Mouse (Mus musculus): ENCODE data around the gene Gm4792. TPM values are rescaled to one million over a fixed set of nuclear protein-coding genes. Genes with fewer than 3 reads are reported as not detected.
A peak's percentile ranks its signal among the peaks of the same experiment; 100 is the strongest.

Gene Gm4792
- polyA plus RNA-seq, 1 experiment from 2014 or later = not detected

DNA sequence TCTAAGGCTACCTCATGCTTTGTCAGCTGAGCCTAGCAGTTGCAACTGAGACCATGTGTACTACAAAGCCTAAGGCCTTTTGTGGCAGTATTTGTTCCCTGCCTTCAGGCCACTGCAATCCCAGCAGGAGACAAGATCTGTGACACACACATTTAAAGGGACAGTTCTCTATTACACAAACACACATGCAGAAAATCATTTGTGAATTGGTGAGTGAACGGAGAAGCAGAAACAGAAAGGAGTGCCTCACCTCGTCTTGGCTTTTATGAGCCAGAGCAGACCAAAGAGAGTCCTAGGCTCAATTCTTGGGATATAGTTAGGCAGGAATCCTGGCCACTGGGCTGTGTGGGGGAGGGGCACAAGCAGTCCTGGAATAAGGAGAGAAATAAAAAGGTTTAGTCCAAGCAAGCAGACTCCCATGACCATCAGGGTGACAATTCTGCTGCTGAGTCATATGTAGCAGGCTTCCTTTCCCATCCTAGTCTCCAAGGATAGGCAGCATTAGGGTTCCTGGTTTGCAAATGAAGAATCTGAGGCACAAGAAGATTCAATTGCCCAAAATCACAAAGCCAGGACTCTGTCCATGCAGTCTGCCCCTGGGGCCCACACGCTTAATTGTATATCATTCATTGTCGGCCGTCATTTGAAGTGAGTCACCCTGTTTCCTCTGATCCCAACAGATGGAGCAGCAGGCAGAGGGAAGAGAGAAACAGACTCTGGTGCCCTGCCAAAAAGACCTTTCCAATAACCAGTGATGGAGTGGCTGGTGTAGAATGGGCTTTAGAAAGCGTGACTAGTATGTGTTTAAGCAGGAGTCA is 3.4 kb downstream of the Gm4792 start:
- peaks cover 3% of the 10 kb centered on the region; the same call in 1 of the 2 replicates for H3K4me1 ChIP-seq (ENCODE audit: control insufficient read depth, insufficient read depth, low read length)
- 38% methylated on average over 6 of the region's 6 CpGs for WGBS
- H3K27me3 ChIP-seq (ENCODE audit: control insufficient read depth, insufficient read depth, low read length) = no peaks in the 10 kb centered on the region
- no peak for ATAC-seq (ENCODE audit: insufficient number of reproducible peaks, low FRiP score, low TSS enrichment, low read depth)
- H3K4me3 ChIP-seq (ENCODE audit: low read depth, low read length) = no peak overlapping the region
- DNase-seq (ENCODE audit: low spot score) = peak; percentile 44
- no peaks in the 10 kb centered on the region for H3K36me3 ChIP-seq (ENCODE audit: control insufficient read depth, insufficient read depth, low read length)
- no peak overlapping the region for H3K27ac ChIP-seq (replicated peaks; ENCODE audit: low read depth, low read length)
- no peak overlapping the region for H3K9ac ChIP-seq (ENCODE audit: low read length)
- H3K4me2 ChIP-seq (ENCODE audit: low read depth, severe bottlenecking) = no peak overlapping the region
- no peaks in the 10 kb centered on the region for H3K9me3 ChIP-seq (ENCODE audit: control insufficient read depth, low read length)

DNA sequence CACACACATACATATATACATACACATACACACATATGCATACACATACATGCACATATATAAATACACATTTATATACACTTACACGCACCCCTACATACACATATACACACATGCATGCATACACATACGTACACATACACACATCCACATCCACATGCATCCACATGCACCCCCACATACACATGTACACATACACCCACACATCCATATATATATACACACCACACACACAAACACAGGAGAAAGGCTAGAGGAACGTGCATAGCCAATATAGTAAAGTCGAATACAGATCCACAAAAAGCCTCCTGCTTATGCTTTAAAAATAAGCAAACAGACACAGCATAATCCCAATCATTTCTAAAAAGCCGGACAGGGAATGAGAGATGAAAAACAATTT is 4.1 kb downstream of the Gm4792 start:
- no peak for ATAC-seq (ENCODE audit: insufficient number of reproducible peaks, low FRiP score, low TSS enrichment, low read depth)
- Histone ChIP-seq H3K4me2 (ENCODE audit: low read depth, severe bottlenecking) (no peak overlapping the region), H3K27me3 (ENCODE audit: control insufficient read depth, insufficient read depth, low read length) (no peaks in the 10 kb centered on the region), H3K36me3 (ENCODE audit: control insufficient read depth, insufficient read depth, low read length) (no peaks in the 10 kb centered on the region), H3K4me3 (ENCODE audit: low read depth, low read length) (no peak overlapping the region), H3K4me1 (ENCODE audit: control insufficient read depth, insufficient read depth, low read length) (peaks cover 3% of the 10 kb centered on the region; the same call in 1 of the 2 replicates), H3K9me3 (ENCODE audit: control insufficient read depth, low read length) (no peaks in the 10 kb centered on the region), H3K27ac (replicated peaks; ENCODE audit: low read depth, low read length) (no peak overlapping the region), H3K9ac (ENCODE audit: low read length) (no peak overlapping the region)
- DNase-seq (ENCODE audit: low spot score) = no peak
- WGBS = 92% methylated on average over 5 of the region's 5 CpGs

- Histone ChIP-seq H3K4me2 (ENCODE audit: low read depth, severe bottlenecking) (no peak overlapping the region), H3K36me3 (ENCODE audit: control insufficient read depth, insufficient read depth, low read length) (no peaks in the 10 kb centered on the region), H3K4me3 (ENCODE audit: low read depth, low read length) (no peak overlapping the region), H3K4me1 (ENCODE audit: control insufficient read depth, insufficient read depth, low read length) (no peaks in the 10 kb centered on the region), H3K9me3 (ENCODE audit: control insufficient read depth, low read length) (no peaks in the 10 kb centered on the region), H3K27ac (replicated peaks; ENCODE audit: low read depth, low read length) (no peak overlapping the region), H3K27me3 (ENCODE audit: control insufficient read depth, insufficient read depth, low read length) (no peaks in the 10 kb centered on the region), H3K9ac (ENCODE audit: low read length) (no peak overlapping the region)
- no peak for DNase-seq (ENCODE audit: low spot score)
- 91% methylated on average over 7 of the region's 7 CpGs for WGBS
- ATAC-seq (ENCODE audit: insufficient number of reproducible peaks, low FRiP score, low TSS enrichment, low read depth) = no peak
These were observed 15.7 kb downstream of the Gm4792 start for GRCm38 (mm10) chr10:94282797-94283196.

GRCm38 (mm10) chr10:94282179-94282578 is 16.3 kb downstream of the Gm4792 start:
- no peak for DNase-seq (ENCODE audit: low spot score)
- H3K4me3 ChIP-seq (ENCODE audit: low read depth, low read length) = no peak overlapping the region
- no peaks in the 10 kb centered on the region for H3K9me3 ChIP-seq (ENCODE audit: control insufficient read depth, low read length)
- no peak for ATAC-seq (ENCODE audit: insufficient number of reproducible peaks, low FRiP score, low TSS enrichment, low read depth)
- 83% methylated on average over 8 of the region's 8 CpGs for WGBS
- H3K9ac ChIP-seq (ENCODE audit: low read length) = no peak overlapping the region
- no peaks in the 10 kb centered on the region for H3K4me1 ChIP-seq (ENCODE audit: control insufficient read depth, insufficient read depth, low read length)
- no peaks in the 10 kb centered on the region for H3K27me3 ChIP-seq (ENCODE audit: control insufficient read depth, insufficient read depth, low read length)
- H3K27ac ChIP-seq (replicated peaks; ENCODE audit: low read depth, low read length) = no peak overlapping the region
- H3K4me2 ChIP-seq (ENCODE audit: low read depth, severe bottlenecking) = no peak overlapping the region
- H3K36me3 ChIP-seq (ENCODE audit: control insufficient read depth, insufficient read depth, low read length) = no peaks in the 10 kb centered on the region

DNA sequence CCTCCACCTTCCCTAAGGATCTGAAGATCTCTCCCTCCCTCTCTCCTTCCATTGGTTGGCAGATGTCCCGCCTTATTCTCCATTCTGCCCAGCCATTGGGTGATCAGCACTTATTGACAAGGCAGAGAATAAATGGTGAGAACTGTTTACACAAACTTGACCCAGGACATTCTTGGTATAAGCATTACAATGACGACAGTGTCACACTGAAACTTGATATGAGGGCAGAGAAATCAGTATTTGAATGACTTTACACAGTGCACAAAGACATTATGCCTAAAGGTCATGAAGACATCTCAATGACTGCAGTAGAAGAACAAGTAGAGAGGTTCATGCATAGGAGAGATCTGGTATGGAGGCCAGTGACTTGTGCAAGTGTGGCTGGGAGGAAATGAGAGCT is 22.0 kb downstream of the Gm4792 start:
- Histone ChIP-seq H3K9me3 (ENCODE audit: control insufficient read depth, low read length) (no peaks in the 10 kb centered on the region), H3K27ac (replicated peaks; ENCODE audit: low read depth, low read length) (no peak overlapping the region), H3K27me3 (ENCODE audit: control insufficient read depth, insufficient read depth, low read length) (no peaks in the 10 kb centered on the region), H3K4me1 (ENCODE audit: control insufficient read depth, insufficient read depth, low read length) (no peaks in the 10 kb centered on the region), H3K4me2 (ENCODE audit: low read depth, severe bottlenecking) (no peak overlapping the region), H3K36me3 (ENCODE audit: control insufficient read depth, insufficient read depth, low read length) (no peaks in the 10 kb centered on the region), H3K4me3 (ENCODE audit: low read depth, low read length) (no peak overlapping the region), H3K9ac (ENCODE audit: low read length) (no peak overlapping the region)
- WGBS = 65% methylated on average over 2 of the region's 2 CpGs
- ATAC-seq (ENCODE audit: insufficient number of reproducible peaks, low FRiP score, low TSS enrichment, low read depth) (no peak), DNase-seq (ENCODE audit: low spot score) (no peak)

- H3K9ac ChIP-seq (ENCODE audit: low read length) = no peak overlapping the region
- no peaks in the 10 kb centered on the region for H3K27me3 ChIP-seq (ENCODE audit: control insufficient read depth, insufficient read depth, low read length)
- H3K4me1 ChIP-seq (ENCODE audit: control insufficient read depth, insufficient read depth, low read length) = no peaks in the 10 kb centered on the region
- H3K4me3 ChIP-seq (ENCODE audit: low read depth, low read length) = no peak overlapping the region
- no peak for ATAC-seq (ENCODE audit: insufficient number of reproducible peaks, low FRiP score, low TSS enrichment, low read depth)
- no peak overlapping the region for H3K4me2 ChIP-seq (ENCODE audit: low read depth, severe bottlenecking)
- DNase-seq (ENCODE audit: low spot score) = no peak
- no peaks in the 10 kb centered on the region for H3K36me3 ChIP-seq (ENCODE audit: control insufficient read depth, insufficient read depth, low read length)
- 18% methylated on average over 3 of the region's 3 CpGs for WGBS
- no peak overlapping the region for H3K27ac ChIP-seq (replicated peaks; ENCODE audit: low read depth, low read length)
- H3K9me3 ChIP-seq (ENCODE audit: control insufficient read depth, low read length) = no peaks in the 10 kb centered on the region
These were observed 23.2 kb downstream of the Gm4792 start for GRCm38 (mm10) chr10:94275321-94275720.

DNA sequence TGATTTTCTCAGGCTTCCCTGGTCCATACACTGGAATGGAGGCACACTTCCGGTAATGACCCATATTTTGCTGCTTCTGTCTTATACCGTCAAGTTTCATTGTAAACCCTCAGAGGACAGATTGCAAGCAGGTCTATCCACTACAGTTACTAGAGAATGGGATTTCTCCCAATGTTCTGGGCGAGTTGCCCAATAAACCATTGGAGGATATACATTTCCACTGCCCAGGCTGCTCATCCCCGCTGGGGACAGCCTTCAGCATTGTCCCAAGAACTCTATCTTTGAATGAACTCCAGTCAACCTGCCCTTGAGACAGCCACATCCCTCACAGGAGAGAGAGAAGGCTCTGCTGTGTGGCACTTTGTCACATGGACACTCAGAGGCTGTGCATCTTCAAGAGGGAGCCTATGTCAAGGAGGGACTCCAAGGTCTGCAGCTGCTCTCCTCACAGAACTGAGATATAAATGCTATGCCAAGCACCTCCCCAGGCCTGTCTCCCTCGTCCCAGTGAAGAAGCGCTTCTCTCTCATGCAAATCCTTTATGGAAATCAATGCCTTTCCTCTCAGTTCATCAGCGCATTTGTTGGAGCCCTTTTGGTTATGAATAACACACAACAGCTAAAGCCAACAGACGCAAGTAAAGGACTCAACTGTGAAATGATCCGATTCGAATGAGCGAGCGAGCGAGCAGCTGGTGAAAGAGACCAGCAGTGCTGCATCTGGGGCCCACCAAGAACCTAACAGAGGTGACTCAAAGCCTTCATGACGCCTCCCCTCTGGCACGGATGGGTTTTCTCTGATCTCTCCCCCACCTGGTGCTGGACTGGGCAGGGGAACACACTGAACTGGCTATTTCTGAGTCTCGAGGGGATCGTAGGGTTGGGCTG is 32.6 kb downstream of the Gm4792 start:
- whole genome bisulfite sequencing = 75% methylated on average over 17 of the region's 17 CpGs
- no peak for DNase-seq (ENCODE audit: low spot score)
- Histone ChIP-seq H3K4me1 (ENCODE audit: control insufficient read depth, insufficient read depth, low read length) (no peaks in the 10 kb centered on the region), H3K4me2 (ENCODE audit: low read depth, severe bottlenecking) (no peak overlapping the region), H3K27me3 (ENCODE audit: control insufficient read depth, insufficient read depth, low read length) (no peaks in the 10 kb centered on the region), H3K9me3 (ENCODE audit: control insufficient read depth, low read length) (no peaks in the 10 kb centered on the region), H3K4me3 (ENCODE audit: low read depth, low read length) (no peak overlapping the region), H3K27ac (replicated peaks; ENCODE audit: low read depth, low read length) (no peak overlapping the region), H3K36me3 (ENCODE audit: control insufficient read depth, insufficient read depth, low read length) (no peaks in the 10 kb centered on the region), H3K9ac (ENCODE audit: low read length) (no peak overlapping the region)
- no peak for ATAC-seq (ENCODE audit: insufficient number of reproducible peaks, low FRiP score, low TSS enrichment, low read depth)

GRCm38 (mm10) chr10:94263211-94263610 is 35.3 kb downstream of the Gm4792 start:
- no peaks in the 10 kb centered on the region for H3K27me3 ChIP-seq (ENCODE audit: control insufficient read depth, insufficient read depth, low read length)
- no peak overlapping the region for H3K4me2 ChIP-seq (ENCODE audit: low read depth, severe bottlenecking)
- no peaks in the 10 kb centered on the region for H3K9me3 ChIP-seq (ENCODE audit: control insufficient read depth, low read length)
- no peaks in the 10 kb centered on the region for H3K36me3 ChIP-seq (ENCODE audit: control insufficient read depth, insufficient read depth, low read length)
- H3K9ac ChIP-seq (ENCODE audit: low read length) = no peak overlapping the region
- no peak overlapping the region for H3K4me3 ChIP-seq (ENCODE audit: low read depth, low read length)
- WGBS = 74% methylated on average over 3 of the region's 3 CpGs
- no peak for DNase-seq (ENCODE audit: low spot score)
- H3K4me1 ChIP-seq (ENCODE audit: control insufficient read depth, insufficient read depth, low read length) = no peaks in the 10 kb centered on the region
- no peak overlapping the region for H3K27ac ChIP-seq (replicated peaks; ENCODE audit: low read depth, low read length)
- no peak for ATAC-seq (ENCODE audit: insufficient number of reproducible peaks, low FRiP score, low TSS enrichment, low read depth)
